In genomic region chr12:77597627-77598333, GRCm38 (mm10) we compare ENCODE assay signal across 8 mouse cellular contexts.
A peak's percentile ranks its signal among the peaks of the same experiment; 100 is the strongest.
DNase-seq lines count a peak whose midpoint lies in the region; ATAC-seq lines count a peak whose summit lies in the region.
"Had no signal": no experiment of that assay in that cellular context is flagged by ENCODE, and none has a peak within 500 bp of the region (broad histone marks: within the 10 kb centered on the region; RNA-seq: fewer than 3 reads in every experiment).

No protein-coding gene starts in this region.

- H3K36me3 ChIP-seq in heart, embryonic 15.5 days = no peaks in the 10 kb centered on the region

- H3K27me3 ChIP-seq in heart, embryonic 15.5 days = no peaks in the 10 kb centered on the region

- ATAC-seq in heart, embryonic 15.5 days (replicated peaks; ENCODE audit: insufficient number of reproducible peaks, insufficient read depth, low FRiP score, low read depth) = peak; percentile 86
- no peak for ATAC-seq in activated CD4-positive, CD25-positive, alpha-beta regulatory T cell, adult 4 months

- 10% methylated on average over 3 of the region's 3 CpGs for WGBS in heart, embryonic 15.5 days

- no peak overlapping the region for H3K9ac ChIP-seq in heart, embryonic 15.5 days

- no peaks in the 10 kb centered on the region for H3K9me3 ChIP-seq in heart, embryonic 15.5 days (replicated peaks)

- 0 out of 2 replicates have a peak overlapping the region, but pooled peaks have one; percentile 3 for H3K4me2 ChIP-seq in heart, embryonic 15.5 days

- no peak overlapping the region for H3K4me3 ChIP-seq in heart, embryonic 15.5 days

- H3K4me1 ChIP-seq in heart, embryonic 15.5 days (replicated peaks) = peaks cover 31% of the 10 kb centered on the region

- DNase-seq in cerebellum, adult 11-12 months = peak; percentile 76
- peak; percentile 55 for DNase-seq in embryo, embryonic 11 days
- peak; percentile 73 for DNase-seq in kidney, postnatal 10 days
- no peak for DNase-seq in gastrocnemius, postnatal 10 days
- DNase-seq in left cerebral cortex, adult 18-20 months (ENCODE audit: low spot score in 2 of 2) = no peak

- H3K27ac ChIP-seq in heart, embryonic 15.5 days = peak overlapping the region; percentile 89
- H3K27ac ChIP-seq: macrophage had no signal

Comparison
In these comparisons a context has a peak if more than half of its experiments do, and no peak if none do; other contexts are left out.
1. DNase-seq: peak in cerebellum, adult 11-12 months (single experiment), embryo, embryonic 11 days (single experiment) and kidney, postnatal 10 days (single experiment); none in gastrocnemius, postnatal 10 days (single experiment) and left cerebral cortex, adult 18-20 months (0 of 2).